Mouse (Mus musculus) kidney, embryonic 15.5 days (tissue): ENCODE measurements around the gene Pom121l2. TPM values are rescaled to one million over a fixed set of nuclear protein-coding genes. Genes with fewer than 3 reads are reported as not detected.
A peak's percentile ranks its signal among the peaks of the same experiment; 100 is the strongest.
"Not testable (repeated sequence)": the region's sequence is repeated elsewhere in the genome, so short reads cannot be mapped to it uniquely, and the experiment has no call there.

ENCODE experiments used
- ATAC-seq: fragments of 200-750 bp; cut with Nextera tagmentation; replicated peaks from 2 replicates; pipeline ENCODE4 v1.8.0; 2017; ENCODE audit warnings: moderate TSS enrichment; ENCODE audit not compliant: low FRiP score
- H3K27ac ChIP-seq: fragments of 300-500 bp; sonication (generic); 2 replicates; pipeline ENCODE4 v1.5.1; 2015; ENCODE audit warnings: mild to moderate bottlenecking, inconsistent platforms
- H3K27me3 ChIP-seq: fragments of 300-500 bp; sonication (generic); 2 replicates; pipeline ENCODE4 v1.6.1; 2015; ENCODE audit warnings: inconsistent platforms
- H3K36me3 ChIP-seq: fragments of 300-500 bp; sonication (generic); 2 replicates; pipeline ENCODE4 v1.6.1; 2015; ENCODE audit warnings: inconsistent platforms
- H3K4me1 ChIP-seq: fragments of 300-500 bp; sonication (generic); 2 replicates; pipeline ENCODE4 v1.6.1; 2015; ENCODE audit warnings: inconsistent platforms
- H3K4me2 ChIP-seq: fragments of 300-500 bp; sonication (generic); 2 replicates; pipeline ENCODE4 v1.6.1; 2015; ENCODE audit warnings: moderate library complexity, mild to moderate bottlenecking, inconsistent platforms
- H3K4me3 ChIP-seq: fragments of 300-500 bp; sonication (generic); replicated peaks from 2 replicates; pipeline ENCODE4 v1.5.1; 2015; ENCODE audit warnings: mild to moderate bottlenecking, inconsistent platforms
- H3K9ac ChIP-seq: fragments of 300-500 bp; sonication (generic); 2 replicates; pipeline ENCODE4 v1.6.1; 2015; ENCODE audit warnings: mild to moderate bottlenecking, inconsistent platforms
- H3K9me3 ChIP-seq: fragments of 300-500 bp; sonication (generic); replicated peaks from 2 replicates; pipeline ENCODE4 v1.6.1; 2016; ENCODE audit warnings: inconsistent platforms
- WGBS: fragments of 180-500 bp; shearing (Covaris S2); methylation state at CpG from one replicate; pipeline ENCODE4 v1.1.7; 2015; ENCODE audit warnings: mixed read lengths; 5-methylcytosine and 5-hydroxymethylcytosine counted together
- polyA plus RNA-seq: library from polyadenylated mRNA; unstranded; fragments of >200 nt; fragmentation: Nextera tagmentation; extraction: Ambion mirVana; gene quantifications from 2 replicates; pipeline ENCODE4 v1.2.1, GENCODE M21; 2015

Gene Pom121l2
- polyA plus RNA-seq, 1 experiment from 2014 or later, result 0.08 TPM

GRCm38 (mm10) chr13:22026058-22027031 is 45.4 kb downstream of the Pom121l2 start:
- whole genome bisulfite sequencing, result 1% methylated on average over 35 of the region's 35 CpGs
- Histone ChIP-seq H3K4me2 (peak overlapping the region; percentile 71), H3K4me3 (peak overlapping the region; percentile 59), H3K27ac (peak overlapping the region; percentile 67; the same call in 1 of the 2 replicates), H3K27me3 (no peaks in the 10 kb centered on the region), H3K4me1 (peaks cover 23% of the 10 kb centered on the region), H3K9ac (peak overlapping the region; percentile 49), H3K36me3 (no peaks in the 10 kb centered on the region), H3K9me3 (no peaks in the 10 kb centered on the region)
- no peak for ATAC-seq

GRCm38 (mm10) chr13:22028673-22029460 is 47.9 kb downstream of the Pom121l2 start:
- 1% methylated on average over 40 of the region's 40 CpGs for WGBS
- Histone ChIP-seq H3K27me3 (no peaks in the 10 kb centered on the region), H3K9me3 (no peaks in the 10 kb centered on the region), H3K36me3 (no peaks in the 10 kb centered on the region), H3K4me2 (peak overlapping the region; percentile 65), H3K4me1 (peaks cover 28% of the 10 kb centered on the region), H3K27ac (peak overlapping the region; percentile 86), H3K9ac (peak overlapping the region; percentile 43; the same call in 1 of the 2 replicates), H3K4me3 (peak overlapping the region; percentile 53)
- peak; percentile 78 for ATAC-seq

- Histone ChIP-seq H3K27me3 (no peaks in the 10 kb centered on the region), H3K4me3 (no peak overlapping the region), H3K9ac (no peak overlapping the region), H3K27ac (no peak overlapping the region), H3K4me1 (peaks cover 37% of the 10 kb centered on the region), H3K4me2 (peak overlapping the region; percentile 65; the same call in 1 of the 2 replicates), H3K36me3 (no peaks in the 10 kb centered on the region), H3K9me3 (no peaks in the 10 kb centered on the region)
- WGBS, result 40% methylated on average over 8 of the region's 8 CpGs
- ATAC-seq, result no peak
Observed at GRCm38 (mm10) chr13:22029928-22030327, 48.9 kb downstream of the Pom121l2 start.

- 13% methylated on average over 4 of the region's 4 CpGs for WGBS
- ATAC-seq, result no peak
Observed at GRCm38 (mm10) chr13:22030493-22030892, 49.5 kb downstream of the Pom121l2 start.

GRCm38 (mm10) chr13:22033741-22034442 is 52.9 kb downstream of the Pom121l2 start:
- no peaks in the 10 kb centered on the region for H3K36me3 ChIP-seq
- ATAC-seq, result no peak
- peaks cover 38% of the 10 kb centered on the region for H3K4me1 ChIP-seq
- no peaks in the 10 kb centered on the region for H3K27me3 ChIP-seq
- peak overlapping the region; percentile 55 for H3K9ac ChIP-seq
- no peaks in the 10 kb centered on the region for H3K9me3 ChIP-seq
- H3K27ac ChIP-seq, result peak overlapping the region; percentile 92
- peak overlapping the region; percentile 59 for H3K4me2 ChIP-seq
- peak overlapping the region; percentile 45 for H3K4me3 ChIP-seq
- 40% methylated on average over 5 of the region's 5 CpGs for WGBS

More at GRCm38 (mm10) chr13:22030493-22030892, 49.5 kb downstream of the Pom121l2 start:
- H3K36me3 ChIP-seq, result no peaks in the 10 kb centered on the region
- H3K9ac ChIP-seq, result no peak overlapping the region
- H3K27me3 ChIP-seq, result no peaks in the 10 kb centered on the region
- no peak overlapping the region for H3K27ac ChIP-seq
- H3K4me3 ChIP-seq, result no peak overlapping the region
- H3K4me2 ChIP-seq, result no peak overlapping the region
- peaks cover 37% of the 10 kb centered on the region for H3K4me1 ChIP-seq
- no peaks in the 10 kb centered on the region for H3K9me3 ChIP-seq

- Histone ChIP-seq H3K4me2 (peak overlapping the region; percentile 59), H3K36me3 (no peaks in the 10 kb centered on the region), H3K27ac (peak overlapping the region; percentile 92), H3K4me1 (peaks cover 34% of the 10 kb centered on the region), H3K4me3 (peak overlapping the region; percentile 45), H3K9me3 (no peaks in the 10 kb centered on the region), H3K27me3 (no peaks in the 10 kb centered on the region), H3K9ac (peak overlapping the region; percentile 55)
- ATAC-seq, result no peak
- under 1% methylated on average over 14 of the region's 14 CpGs for WGBS
Observed at GRCm38 (mm10) chr13:22034443-22035266, 53.7 kb downstream of the Pom121l2 start.

GRCm38 (mm10) chr13:22035267-22036148 is 54.5 kb downstream of the Pom121l2 start, which contains the start of the genes Hist1h2ah and Hist1h2bk:
Gene Hist1h2ah, minus strand, starts transcription at chr13:22035568.
Gene Hist1h2bk, plus strand, starts transcription at chr13:22035870.
- Histone ChIP-seq H3K4me2 (peak within 1 kb of the TSS; percentile 59), H3K9ac (peak within 1 kb of the TSS; percentile 55), H3K27ac (peak within 1 kb of the TSS; percentile 94), H3K4me3 (peak within 1 kb of the TSS; percentile 45), H3K4me1 (peaks cover 38% of the 10 kb centered on the region)
- H3K27me3 ChIP-seq, H3K36me3 ChIP-seq, H3K9me3 ChIP-seq: not testable (repeated sequence)
- ATAC-seq, result peak; percentile 98
- WGBS, result under 1% methylated on average over 24 of the region's 69 CpGs

GRCm38 (mm10) chr13:22036149-22036956 is 55.4 kb downstream of the Pom121l2 start:
- Histone ChIP-seq H3K4me3 (peak overlapping the region; percentile 45), H3K4me1 (peaks cover 33% of the 10 kb centered on the region), H3K9me3 (no peaks in the 10 kb centered on the region), H3K36me3 (no peaks in the 10 kb centered on the region), H3K4me2 (peak overlapping the region; percentile 59), H3K27ac (peak overlapping the region; percentile 94), H3K9ac (peak overlapping the region; percentile 24), H3K27me3 (no peaks in the 10 kb centered on the region)
- peak; percentile 4; the same call in 1 of the 2 replicates for ATAC-seq
- 3% methylated on average over 23 of the region's 23 CpGs for WGBS

- no peaks in the 10 kb centered on the region for H3K9me3 ChIP-seq
- H3K4me3 ChIP-seq, result peak overlapping the region; percentile 45
- no peaks in the 10 kb centered on the region for H3K27me3 ChIP-seq
- H3K4me1 ChIP-seq, result peaks cover 34% of the 10 kb centered on the region
- 61% methylated on average over 3 of the region's 3 CpGs for WGBS
- ATAC-seq, result no peak
- peak overlapping the region; percentile 59 for H3K4me2 ChIP-seq
- H3K36me3 ChIP-seq, result no peaks in the 10 kb centered on the region
- H3K9ac ChIP-seq, result peak overlapping the region; percentile 24
- peak overlapping the region; percentile 94 for H3K27ac ChIP-seq
Observed at GRCm38 (mm10) chr13:22036986-22037385, 56.0 kb downstream of the Pom121l2 start.
